Mouse (Mus musculus): Measurements from ENCODE around the gene Fzr1.

Fzr1 gene

GRCm38 (mm10) chr10:81377793-81378552 lies at the start of gene Fzr1:
Gene Fzr1 (minus strand): TSS chr10:81378516.
- DNase-seq (ENCODE audit: low read depth, low spot score): no peak

GRCm38 (mm10) chr10:81427804-81428506 lies 49.6 kb upstream of the Fzr1 start:
- DNase-seq (ENCODE audit: low read depth, low spot score): no peak

- DNase-seq (ENCODE audit: low read depth, low spot score): no peak
Measured at GRCm38 (mm10) chr10:81427327-81427726, 49.0 kb upstream of the Fzr1 start.

GRCm38 (mm10) chr10:81426897-81427296 lies 48.6 kb upstream of the Fzr1 start:
- no peak for DNase-seq (ENCODE audit: low read depth, low spot score)

GRCm38 (mm10) chr10:81426081-81426671 lies 47.9 kb upstream of the Fzr1 start:
- no peak for DNase-seq (ENCODE audit: low read depth, low spot score)

GRCm38 (mm10) chr10:81425236-81425850 lies 47.0 kb upstream of the Fzr1 start:
- DNase-seq (ENCODE audit: low read depth, low spot score): no peak

GRCm38 (mm10) chr10:81424246-81425051 lies 46.1 kb upstream of the Fzr1 start:
- no peak for DNase-seq (ENCODE audit: low read depth, low spot score)

- DNase-seq (ENCODE audit: low read depth, low spot score): no peak
Measured at GRCm38 (mm10) chr10:81423476-81424245, 45.3 kb upstream of the Fzr1 start.

- no peak for DNase-seq (ENCODE audit: low read depth, low spot score)
Measured at GRCm38 (mm10) chr10:81422661-81423217, 44.4 kb upstream of the Fzr1 start.

- DNase-seq (ENCODE audit: low read depth, low spot score): no peak
Measured at GRCm38 (mm10) chr10:81422191-81422590, 43.9 kb upstream of the Fzr1 start.

- no peak for DNase-seq (ENCODE audit: low read depth, low spot score)
Measured at GRCm38 (mm10) chr10:81421797-81422100, 43.4 kb upstream of the Fzr1 start.

- DNase-seq (ENCODE audit: low read depth, low spot score): no peak
Measured at GRCm38 (mm10) chr10:81421041-81421796, 42.9 kb upstream of the Fzr1 start.

GRCm38 (mm10) chr10:81420191-81420767 lies 42.0 kb upstream of the Fzr1 start:
- DNase-seq (ENCODE audit: low read depth, low spot score): no peak

GRCm38 (mm10) chr10:81419111-81419928 lies 41.0 kb upstream of the Fzr1 start:
- no peak for DNase-seq (ENCODE audit: low read depth, low spot score)

- DNase-seq (ENCODE audit: low read depth, low spot score): no peak
Measured at GRCm38 (mm10) chr10:81418216-81419070, 40.1 kb upstream of the Fzr1 start.

- no peak for DNase-seq (ENCODE audit: low read depth, low spot score)
Measured at GRCm38 (mm10) chr10:81417227-81418215, 39.2 kb upstream of the Fzr1 start.
